Mouse (Mus musculus) erythroblast, embryonic 14.5 days (primary cell): ENCODE data around the gene Slc25a22.

Source experiments
- GATA1 ChIP-seq: IDR thresholded peaks from 2 replicates; pipeline ENCODE4 v1.6.1; 2012; ENCODE audit warnings: low read length, inconsistent platforms, mixed read lengths
- TAL1 ChIP-seq: IDR thresholded peaks from 3 replicates; pipeline ENCODE4 v1.6.1; 2012; ENCODE audit warnings: low read length, inconsistent platforms, mixed read lengths

GRCm38 (mm10) chr7:141420030-141420702 is 17.5 kb downstream of the Slc25a22 start:
- TF ChIP-seq TAL1 (no peak), GATA1 (no peak)
